Mouse (Mus musculus) myocyte (in vitro differentiated cells): Measurements from ENCODE around the gene Catsper1. TPM values are rescaled to one million over a fixed set of nuclear protein-coding genes. Genes with fewer than 3 reads are reported as not detected.

Experiments
- H3K27me3 ChIP-seq: one replicate; pipeline ENCODE4 v1.6.1; 2011; ENCODE audit not compliant: control insufficient read depth, insufficient read depth, insufficient read length
- H3K36me3 ChIP-seq: one replicate; pipeline ENCODE4 v1.6.1; 2011; ENCODE audit not compliant: control insufficient read depth, insufficient read depth
- H3K4me2 ChIP-seq: one replicate; pipeline ENCODE4 v1.6.1; 2011; ENCODE audit warnings: low read depth, control low read depth
- H3K4me3 ChIP-seq: one replicate; pipeline ENCODE4 v1.5.1; 2011; ENCODE audit warnings: mild to moderate bottlenecking, control low read depth, moderate library complexity
- H3K79me2 ChIP-seq: one replicate; pipeline ENCODE4 v1.6.1; 2011; ENCODE audit not compliant: control insufficient read depth, insufficient read depth
- H3ac ChIP-seq: one replicate; pipeline ENCODE4 v1.6.1; 2011; ENCODE audit not compliant: control insufficient read depth, insufficient read length
- CEBPB ChIP-seq: IDR thresholded peaks from 2 replicates; pipeline ENCODE4 v1.6.1; 2011; ENCODE audit warnings: mild to moderate bottlenecking, moderate library complexity; ENCODE audit not compliant: poor library complexity, insufficient read depth, severe bottlenecking
- E2F4 ChIP-seq: IDR thresholded peaks from one replicate; pipeline ENCODE4 v1.6.1; 2011; ENCODE audit warnings: mild to moderate bottlenecking, control low read depth, moderate library complexity; ENCODE audit not compliant: insufficient read depth
- MAX ChIP-seq: IDR thresholded peaks from one replicate; pipeline ENCODE4 v1.6.1; 2011; ENCODE audit warnings: low read depth, mild to moderate bottlenecking, control low read depth
- MYOD1 ChIP-seq, 3 experiments: IDR thresholded peaks; one replicate each; pipeline ENCODE4 v1.6.1; 2011; ENCODE audit warnings: control low read depth in 2 of 3, low read depth in 2 of 3, mild to moderate bottlenecking in 2 of 3, moderate library complexity in 1 of 3; ENCODE audit not compliant: insufficient read length in 2 of 3, control insufficient read depth in 1 of 3
- MYOG ChIP-seq, 3 experiments: IDR thresholded peaks; one replicate each; pipeline ENCODE4 v1.6.1; 2011; ENCODE audit warnings: control low read depth in 2 of 3, low read depth in 2 of 3, mild to moderate bottlenecking in 2 of 3; ENCODE audit not compliant: insufficient read length in 2 of 3, control insufficient read depth in 1 of 3, insufficient read depth in 1 of 3
- POLR2A ChIP-seq: IDR thresholded peaks from one replicate; pipeline ENCODE4 v1.6.1; 2011; ENCODE audit warnings: low read depth, mild to moderate bottlenecking, control low read depth, moderate library complexity; ENCODE audit not compliant: insufficient read length
- POLR2AphosphoS2 ChIP-seq: IDR thresholded peaks from one replicate; pipeline ENCODE4 v1.6.1; 2011; ENCODE audit warnings: low read depth, control low read depth; ENCODE audit not compliant: insufficient read length
- REST ChIP-seq: IDR thresholded peaks from one replicate; pipeline ENCODE4 v1.6.1; 2011; ENCODE audit warnings: mild to moderate bottlenecking, control low read depth, moderate library complexity; ENCODE audit not compliant: insufficient read depth, insufficient read length
- SRF ChIP-seq: IDR thresholded peaks from one replicate; pipeline ENCODE4 v1.6.1; 2011; ENCODE audit warnings: low read depth; ENCODE audit not compliant: control insufficient read depth, insufficient read length
- TCF12 ChIP-seq: IDR thresholded peaks from one replicate; pipeline ENCODE4 v1.6.1; 2011; ENCODE audit warnings: mild to moderate bottlenecking, control low read depth; ENCODE audit not compliant: poor library complexity, insufficient read depth, severe bottlenecking
- TCF3 ChIP-seq: IDR thresholded peaks from one replicate; pipeline ENCODE4 v1.6.1; 2011; ENCODE audit warnings: low read depth, control low read depth; ENCODE audit not compliant: insufficient read length
- USF1 ChIP-seq: IDR thresholded peaks from one replicate; pipeline ENCODE4 v1.6.1; 2011; ENCODE audit warnings: low read depth, mild to moderate bottlenecking, control low read depth, moderate library complexity
- polyA plus RNA-seq: library from polyadenylated mRNA; unstranded; fragments of >200 nt; fragmentation: generic; extraction: Trizol; gene quantifications from one replicate; pipeline ENCODE4 v1.2.1, GENCODE M21; 2012; ENCODE audit warnings: missing spikeins

Catsper1 gene
- polyA plus RNA-seq, 1 experiment: not detected

DNA sequence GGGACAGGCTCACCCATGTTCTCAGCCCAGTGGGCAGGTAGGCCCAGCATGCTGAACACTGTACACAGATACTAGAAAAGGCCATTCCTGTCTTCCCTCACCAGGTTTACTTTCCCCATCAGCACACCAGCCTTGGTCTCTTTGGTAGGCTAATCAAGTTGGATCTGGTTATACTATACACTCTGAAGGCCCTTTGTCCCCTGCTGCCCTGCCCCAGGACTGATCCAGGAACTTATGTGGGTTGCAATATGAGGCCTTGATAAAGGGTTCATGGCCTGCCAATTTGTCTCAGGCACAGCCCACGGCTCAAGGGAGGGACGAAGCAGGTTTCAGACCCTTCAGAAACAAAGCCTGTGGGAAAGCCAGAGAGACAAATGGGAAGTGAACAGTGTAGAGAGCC is 18.1 kb downstream of the Catsper1 start:
- no peaks in the 10 kb centered on the region for H3K27me3 ChIP-seq
- TF ChIP-seq SRF: no peak
- H3K36me3 ChIP-seq: no peaks in the 10 kb centered on the region
- no peak overlapping the region for H3K4me3 ChIP-seq
- no peak overlapping the region for H3ac ChIP-seq
- H3K79me2 ChIP-seq: no peaks in the 10 kb centered on the region
- H3K4me2 ChIP-seq: no peak overlapping the region

GRCm38 (mm10) chr19:5356080-5356479 is 20.5 kb downstream of the Catsper1 start:
- no peak overlapping the region for H3K4me2 ChIP-seq
- H3K36me3 ChIP-seq: no peaks in the 10 kb centered on the region
- no peaks in the 10 kb centered on the region for H3K27me3 ChIP-seq
- no peaks in the 10 kb centered on the region for H3K79me2 ChIP-seq
- H3ac ChIP-seq: no peak overlapping the region
- TF ChIP-seq SRF (no peak), MYOD1 (IDR thresholded peaks at IDR 0.05; ENCODE audit: control insufficient read depth in 1 of 3, insufficient read length in 2 of 3, low read depth in 2 of 3) (no peak), MAX (no peak), E2F4 (no peak), POLR2AphosphoS2 (no peak), TCF12 (no peak)
- H3K4me3 ChIP-seq: no peak overlapping the region

GRCm38 (mm10) chr19:5362186-5362585 is 26.6 kb downstream of the Catsper1 start:
- peak in 1 of 3 experiments; percentile 29 for TF ChIP-seq MYOD1 (IDR thresholded peaks at IDR 0.05; ENCODE audit: control insufficient read depth in 1 of 3, insufficient read length in 2 of 3, low read depth in 2 of 3)
- no peak for TF ChIP-seq TCF3

GRCm38 (mm10) chr19:5364124-5364523 is 28.6 kb downstream of the Catsper1 start:
- H3K79me2 ChIP-seq: peaks cover 51% of the 10 kb centered on the region
- no peak overlapping the region for H3ac ChIP-seq
- H3K4me2 ChIP-seq: no peak overlapping the region
- no peaks in the 10 kb centered on the region for H3K27me3 ChIP-seq
- H3K36me3 ChIP-seq: no peaks in the 10 kb centered on the region
- H3K4me3 ChIP-seq: no peak overlapping the region
- TF ChIP-seq USF1: no peak
- TF ChIP-seq REST: no peak
- no peak for TF ChIP-seq POLR2A
- TF ChIP-seq MYOG (IDR thresholded peaks at IDR 0.05; ENCODE audit: control insufficient read depth in 1 of 3, insufficient read depth in 1 of 3, insufficient read length in 2 of 3, low read depth in 2 of 3): no peak
- no peak for TF ChIP-seq POLR2AphosphoS2
- TF ChIP-seq SRF: no peak
- TF ChIP-seq E2F4: no peak

More at GRCm38 (mm10) chr19:5362186-5362585, 26.6 kb downstream of the Catsper1 start:
- Histone ChIP-seq H3ac (no peak overlapping the region), H3K36me3 (no peaks in the 10 kb centered on the region), H3K4me2 (no peak overlapping the region), H3K27me3 (no peaks in the 10 kb centered on the region), H3K79me2 (peaks cover 32% of the 10 kb centered on the region), H3K4me3 (no peak overlapping the region)

DNA sequence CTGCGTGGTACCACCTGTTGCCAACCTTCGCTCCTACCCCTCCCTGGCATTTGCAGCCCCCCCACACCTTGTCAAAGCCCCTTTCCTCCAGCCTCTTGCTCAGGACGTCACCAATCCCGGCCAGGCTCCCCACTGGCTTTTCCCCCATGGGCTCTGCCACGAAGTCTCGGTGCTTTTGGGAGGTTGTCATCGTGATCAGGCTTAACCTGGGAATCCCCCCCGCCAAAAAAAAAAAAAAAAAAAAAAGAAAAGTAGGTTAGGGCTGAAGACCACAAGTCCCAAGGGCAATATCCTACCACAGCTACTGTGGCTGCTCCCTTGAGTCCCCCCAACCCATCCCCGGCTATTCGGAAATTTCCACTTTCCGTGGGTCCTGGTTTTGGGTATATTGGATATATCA is 30.2 kb downstream of the Catsper1 start:
- peak overlapping the region; percentile 93 for H3K4me2 ChIP-seq
- TF ChIP-seq MYOD1 (IDR thresholded peaks at IDR 0.05; ENCODE audit: control insufficient read depth in 1 of 3, insufficient read length in 2 of 3, low read depth in 2 of 3) (peak in 1 of 3 experiments; percentile 24), MYOG (IDR thresholded peaks at IDR 0.05; ENCODE audit: control insufficient read depth in 1 of 3, insufficient read depth in 1 of 3, insufficient read length in 2 of 3, low read depth in 2 of 3) (no peak), POLR2AphosphoS2 (peak; percentile 23), POLR2A (peak; percentile 12), CEBPB (no peak), SRF (no peak), TCF3 (no peak), TCF12 (no peak), REST (no peak), USF1 (no peak)
- peaks cover 13% of the 10 kb centered on the region for H3K36me3 ChIP-seq

DNA sequence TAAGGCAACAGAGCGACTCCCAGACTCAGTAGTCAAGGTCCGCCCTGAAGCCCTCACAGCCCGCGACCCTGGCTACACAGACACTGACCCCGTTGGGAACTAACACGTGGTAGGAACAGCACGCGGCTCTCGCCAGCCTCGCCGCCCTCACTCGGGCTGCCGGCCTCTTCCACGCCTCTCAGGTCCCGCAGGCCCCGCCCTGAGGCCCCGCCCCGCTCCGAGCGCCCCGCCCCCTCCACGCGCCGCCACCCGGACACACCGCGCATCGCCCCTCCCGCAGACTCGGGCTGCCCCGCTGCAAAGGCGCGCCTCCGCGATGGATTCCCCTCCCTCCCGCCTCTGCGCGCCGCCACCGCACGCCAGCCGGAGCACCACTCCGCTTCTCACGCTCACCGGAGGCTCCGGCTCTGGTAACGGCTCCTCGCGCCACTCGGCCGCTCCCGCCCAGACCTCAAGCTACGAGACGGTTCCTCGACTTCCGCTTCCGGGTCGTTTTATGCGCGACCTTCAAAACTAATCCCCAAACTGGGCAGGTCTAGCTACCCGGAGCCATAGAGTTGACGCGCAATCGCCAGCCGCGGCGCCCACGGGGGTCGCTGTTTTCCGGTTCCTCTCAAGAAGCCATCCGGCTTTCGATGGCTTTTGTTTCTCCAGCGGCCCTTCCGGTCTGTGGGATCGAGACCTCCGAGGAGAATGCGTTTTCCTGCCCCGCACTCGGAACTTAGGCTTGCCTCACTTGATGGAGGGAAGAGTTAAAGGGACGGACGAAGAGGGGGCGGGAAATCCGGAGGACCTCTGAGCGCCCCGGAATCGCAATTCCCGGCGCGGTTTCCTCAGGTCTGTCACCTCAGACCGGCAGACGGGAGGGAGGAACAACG is 30.9 kb downstream of the Catsper1 start, which contains the start of gene Eif1ad:
TSS of gene Eif1ad (plus strand) at position 567 of the 878 bp plus-strand sequence.
- H3K79me2 ChIP-seq: peaks cover 55% of the 10 kb centered on the region
- no peaks in the 10 kb centered on the region for H3K27me3 ChIP-seq
- H3K36me3 ChIP-seq: peaks cover 19% of the 10 kb centered on the region
- H3K4me3 ChIP-seq: peak within 1 kb of the TSS; percentile 93
- H3K4me2 ChIP-seq: peak within 1 kb of the TSS; percentile 93
- peak within 1 kb of the TSS; percentile 69 for H3ac ChIP-seq
- TF ChIP-seq POLR2AphosphoS2 (peak; percentile 86), MYOG (IDR thresholded peaks at IDR 0.05; ENCODE audit: control insufficient read depth in 1 of 3, insufficient read depth in 1 of 3, insufficient read length in 2 of 3, low read depth in 2 of 3) (no peak), E2F4 (peak; percentile 76), TCF3 (no peak), MAX (peak; percentile 23), MYOD1 (IDR thresholded peaks at IDR 0.05; ENCODE audit: control insufficient read depth in 1 of 3, insufficient read length in 2 of 3, low read depth in 2 of 3) (peak in 1 of 3 experiments; percentile 17), SRF (no peak), POLR2A (peak; percentile 94)

More for the DNA sequence above, 30.2 kb downstream of the Catsper1 start:
- Histone ChIP-seq H3K79me2 (peaks cover 55% of the 10 kb centered on the region), H3ac (peak overlapping the region; percentile 69), H3K27me3 (no peaks in the 10 kb centered on the region), H3K4me3 (peak overlapping the region; percentile 93)
